Mouse (Mus musculus) G1E-ER4 (cell line): ENCODE results near the gene Tmem132b. TPM values are rescaled to one million over a fixed set of nuclear protein-coding genes. Genes with fewer than 3 reads are reported as not detected.

Source experiments
- GATA1 ChIP-seq: IDR thresholded peaks from one replicate; pipeline ENCODE4 v1.8.0; 2012; ENCODE audit warnings: low read length, inconsistent platforms
- polyA plus RNA-seq: library from polyadenylated mRNA; stranded (reverse); fragments of >175 nt; gene quantifications from 2 replicates; pipeline ENCODE4 v1.2.3, GENCODE M21; 2012

The Tmem132b gene
- polyA plus RNA-seq, 1 experiment: 0.01 TPM

DNA sequence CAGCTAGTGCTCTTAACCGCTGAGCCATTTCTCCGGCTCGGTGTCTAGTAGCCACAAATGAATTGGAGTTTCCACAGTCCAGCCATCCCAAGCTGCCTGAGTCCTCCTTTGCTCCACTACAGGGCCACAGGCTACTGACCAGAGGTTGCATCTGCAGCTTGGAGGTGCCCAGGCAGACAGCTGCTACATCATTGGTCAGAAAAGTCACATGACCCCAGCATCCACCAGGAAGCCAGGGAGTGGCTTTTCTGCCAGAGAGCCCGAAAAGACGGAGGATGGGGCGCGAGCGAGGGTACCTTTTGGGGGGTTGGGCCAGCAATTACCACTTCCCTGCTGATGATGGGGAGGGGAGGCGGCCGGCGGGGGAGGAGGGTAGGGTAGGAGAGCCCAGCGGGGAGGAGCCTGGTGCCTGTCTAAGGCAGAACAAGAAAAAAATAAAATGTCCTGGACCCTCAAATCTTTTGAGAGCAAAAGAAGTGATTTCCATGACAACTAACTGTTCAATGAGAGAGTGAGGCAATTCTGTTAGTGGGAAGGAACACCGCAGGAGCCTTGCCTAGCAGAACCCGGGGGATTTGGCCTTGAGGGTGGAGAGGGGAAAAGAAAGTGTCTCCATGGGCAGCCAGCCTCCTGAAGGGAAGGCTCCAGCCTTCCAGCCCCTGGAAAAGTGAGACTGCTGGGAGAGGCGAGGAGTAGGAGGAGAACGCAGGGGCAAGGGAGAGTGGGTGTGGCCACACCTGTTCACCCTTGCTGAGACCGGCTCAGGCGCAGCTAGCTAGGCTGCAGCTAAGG, 57.5 kb downstream of the Tmem132b start:
- no peak for TF ChIP-seq GATA1

DNA sequence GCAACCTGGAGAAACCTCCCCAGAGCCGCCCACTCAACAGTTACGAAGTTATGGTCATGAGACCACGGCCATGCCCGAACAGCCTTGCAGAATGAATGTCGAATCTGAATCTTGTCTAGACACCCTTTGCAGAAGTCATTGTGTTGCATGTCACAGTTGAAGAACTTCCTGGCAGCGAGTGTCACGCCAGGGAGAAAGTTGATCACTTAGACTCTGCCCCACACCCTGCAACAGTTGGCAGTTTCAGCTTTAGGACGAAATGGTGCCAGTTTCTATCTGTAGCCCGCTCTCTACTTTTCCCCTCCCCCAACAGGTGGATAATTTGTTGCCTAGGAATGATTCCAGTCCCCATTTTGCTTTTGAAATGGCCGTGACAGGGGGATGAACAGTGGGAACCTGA, 66.5 kb downstream of the Tmem132b start:
- TF ChIP-seq GATA1: no peak

DNA sequence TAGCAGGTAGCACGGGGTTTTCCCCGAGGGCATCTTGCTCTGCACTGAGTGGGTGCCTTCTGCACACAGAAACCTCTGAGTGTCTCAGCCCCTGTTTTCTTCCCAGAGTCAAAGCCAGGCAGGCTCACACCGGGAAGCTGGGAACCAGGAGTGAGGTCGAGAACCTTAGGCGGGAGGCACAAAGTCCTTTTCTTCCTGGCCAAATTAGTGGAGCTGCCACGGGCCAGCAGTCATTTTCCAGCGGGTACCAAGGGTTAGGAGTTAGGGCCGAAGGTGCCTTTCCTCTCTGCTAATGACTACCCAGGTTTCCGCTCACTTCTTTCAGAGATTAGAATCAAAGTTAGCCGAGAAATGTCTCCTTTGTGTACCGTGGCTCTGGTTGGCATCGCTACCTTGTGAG, 75.6 kb downstream of the Tmem132b start:
- TF ChIP-seq GATA1: no peak

DNA sequence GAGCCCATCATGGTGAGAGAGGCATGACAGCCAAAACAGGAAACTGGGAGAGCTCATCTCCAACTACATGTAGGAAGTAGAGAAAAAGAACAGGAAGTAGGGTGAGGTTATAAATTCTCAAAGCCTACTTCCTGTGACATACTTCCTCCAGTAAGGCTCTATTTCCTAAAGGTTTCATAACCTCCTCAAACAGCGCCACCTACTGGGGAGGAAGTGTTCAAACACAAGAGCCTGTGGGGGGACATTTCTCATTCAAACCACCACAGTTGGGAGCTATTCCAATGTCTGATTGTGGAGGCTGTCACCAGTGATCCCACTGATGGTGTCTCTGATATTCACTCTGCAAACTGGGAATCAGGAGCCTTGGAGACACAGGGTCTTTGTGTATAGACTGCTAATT, 78.4 kb downstream of the Tmem132b start:
- TF ChIP-seq GATA1: no peak

GRCm38 (mm10) chr5:125612460-125612859, 80.9 kb downstream of the Tmem132b start:
- TF ChIP-seq GATA1: no peak

GRCm38 (mm10) chr5:125613136-125613535, 81.6 kb downstream of the Tmem132b start:
- TF ChIP-seq GATA1: no peak

DNA sequence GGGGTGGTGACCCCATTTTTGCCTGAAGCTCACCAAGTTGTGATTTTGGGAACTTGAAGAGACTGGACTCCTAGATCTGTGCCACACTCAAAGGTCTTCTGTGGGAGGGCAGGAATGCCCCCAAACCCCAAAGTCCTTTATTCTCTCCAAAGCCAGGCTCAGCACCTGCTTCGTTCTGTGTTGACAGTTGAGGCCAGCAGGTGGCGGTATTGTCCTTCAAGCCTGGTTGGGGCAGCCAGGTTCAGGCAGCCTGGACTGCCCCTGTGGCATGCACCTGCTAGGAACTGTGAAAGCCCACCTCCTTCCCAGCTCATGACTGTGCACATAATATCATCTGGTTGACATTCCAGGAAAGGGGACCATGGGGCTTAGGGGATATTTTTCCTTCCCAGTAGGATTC, 82.8 kb downstream of the Tmem132b start:
- no peak for TF ChIP-seq GATA1

DNA sequence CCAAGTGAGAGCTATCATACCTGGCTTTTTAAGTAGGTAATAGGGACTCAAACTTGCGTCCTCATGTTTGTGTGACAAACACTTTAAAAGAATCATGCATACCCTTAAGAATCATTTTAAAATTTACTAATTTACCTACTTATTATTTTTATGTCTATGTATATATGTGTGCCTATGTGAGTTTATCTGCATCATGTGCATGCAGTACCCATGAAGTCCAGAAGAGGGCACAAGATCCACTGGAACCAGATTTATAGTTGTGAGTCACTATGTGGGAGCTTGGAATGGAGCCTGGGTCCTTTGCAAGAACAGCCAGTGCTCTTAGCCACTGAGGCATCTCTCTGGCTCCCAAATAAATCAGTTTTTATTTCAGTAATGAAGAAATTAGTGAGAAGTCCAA, 85.5 kb downstream of the Tmem132b start:
- TF ChIP-seq GATA1: no peak

DNA sequence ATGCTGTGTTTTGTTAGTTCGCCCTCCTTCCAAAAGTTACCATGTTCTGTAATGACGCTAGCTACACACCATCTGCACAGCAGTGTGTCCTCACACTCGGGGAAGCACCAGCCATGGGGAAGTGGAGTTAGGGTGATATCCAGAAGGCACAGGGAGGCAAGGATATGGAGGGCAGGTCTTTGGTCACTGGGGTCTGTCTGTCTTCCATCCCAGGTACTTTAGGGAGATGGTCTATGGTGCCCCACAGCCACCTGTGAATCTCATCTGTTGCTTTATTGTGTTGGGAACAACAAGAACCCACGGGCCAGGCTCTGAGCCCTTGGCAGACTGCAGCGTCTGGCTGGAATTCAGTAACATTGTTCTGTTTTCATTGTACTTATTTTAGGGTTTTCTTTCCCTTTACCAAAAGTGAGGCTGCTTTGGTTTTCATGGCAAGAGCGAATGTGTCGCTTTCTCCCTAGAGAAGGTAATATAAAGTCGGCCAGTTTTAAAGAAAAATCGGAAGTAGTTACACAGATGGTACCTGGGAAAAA, 96.3 kb downstream of the Tmem132b start:
- no peak for TF ChIP-seq GATA1

- TF ChIP-seq GATA1: no peak
These were observed 103.1 kb downstream of the Tmem132b start for GRCm38 (mm10) chr5:125634666-125635065.

- TF ChIP-seq GATA1: no peak
These were observed 109.4 kb downstream of the Tmem132b start for GRCm38 (mm10) chr5:125640966-125641365.

GRCm38 (mm10) chr5:125641531-125642147, 110.1 kb downstream of the Tmem132b start:
- TF ChIP-seq GATA1: no peak

GRCm38 (mm10) chr5:125648236-125648635, 116.7 kb downstream of the Tmem132b start:
- TF ChIP-seq GATA1: no peak

DNA sequence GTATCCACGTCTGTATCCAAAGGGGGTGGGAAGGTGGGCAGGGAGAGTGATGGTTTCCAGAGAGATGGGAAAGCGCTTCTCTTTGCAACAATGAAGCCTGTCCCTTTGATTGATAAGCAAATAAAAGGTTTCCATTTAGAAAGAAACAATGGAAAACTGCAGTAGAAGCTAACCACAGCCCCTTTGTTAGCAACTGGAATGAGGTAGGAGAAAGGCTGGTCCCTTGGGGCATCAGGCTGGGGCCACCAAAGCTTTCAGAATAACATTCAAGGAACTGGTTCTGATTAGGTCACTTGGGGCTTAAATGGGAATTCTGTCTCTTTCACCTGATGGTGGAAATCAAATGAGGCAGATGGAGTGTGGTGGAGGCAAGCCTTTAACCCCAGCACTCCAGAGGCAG, 118.4 kb downstream of the Tmem132b start:
- TF ChIP-seq GATA1: no peak

DNA sequence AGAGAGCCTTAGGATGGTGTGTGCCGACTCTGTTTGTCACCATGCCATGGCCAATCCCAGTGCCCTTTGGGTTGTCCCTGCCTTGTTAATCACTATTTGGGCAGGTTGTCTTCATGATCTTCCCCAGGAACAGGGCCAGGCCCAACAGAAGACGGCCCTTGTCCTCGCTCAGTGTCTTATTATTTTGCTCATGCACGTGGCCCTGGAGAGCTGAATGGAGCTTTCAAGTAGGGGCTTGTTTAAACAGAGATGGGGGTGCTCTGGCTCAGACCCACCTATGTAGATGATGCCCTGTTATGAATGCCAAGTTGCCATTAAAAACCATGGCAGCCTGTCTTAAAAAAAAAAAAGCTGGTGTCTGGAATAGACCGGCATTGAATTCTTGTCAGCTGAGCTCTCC, 126.5 kb downstream of the Tmem132b start:
- TF ChIP-seq GATA1: no peak

DNA sequence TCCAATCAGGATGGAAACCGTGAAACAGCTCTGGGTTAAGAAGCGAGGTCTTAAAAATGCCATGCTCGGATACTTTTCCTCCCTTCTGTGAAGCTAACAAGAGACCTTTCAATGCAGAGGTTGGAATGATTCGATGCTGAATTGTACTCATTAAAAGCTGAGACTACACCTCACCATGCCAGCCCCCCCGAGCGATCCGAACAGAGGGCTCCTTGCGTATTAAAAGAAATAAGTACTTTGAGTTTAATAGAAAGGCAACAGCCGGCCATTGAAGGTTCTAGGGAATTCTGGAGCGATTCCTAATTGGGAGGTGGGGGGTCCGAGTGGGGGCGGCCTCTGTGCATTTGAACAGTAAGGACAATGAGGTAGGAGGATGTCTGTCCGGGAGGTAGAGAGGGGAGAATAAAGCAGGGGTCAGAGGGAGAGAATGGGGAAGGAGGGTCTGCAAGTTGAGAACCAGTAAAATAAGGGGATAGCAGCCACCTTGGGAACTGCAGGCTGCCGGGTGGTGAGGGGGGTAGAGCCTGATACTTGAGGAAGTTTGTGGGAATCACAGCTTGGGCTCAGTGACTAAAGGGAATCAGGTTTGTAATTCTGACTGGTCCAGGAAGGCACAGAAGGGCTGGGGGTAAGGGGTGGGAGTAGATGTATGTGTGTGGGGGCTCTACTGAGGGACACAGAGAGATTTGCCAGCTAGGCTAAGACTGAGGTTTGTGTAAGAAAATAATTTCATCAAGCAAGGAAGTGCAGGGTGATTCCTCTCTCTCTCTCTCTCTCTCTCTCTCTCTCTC, 127.6 kb downstream of the Tmem132b start:
- TF ChIP-seq GATA1: no peak
